Mouse (Mus musculus): ENCODE results near the gene Dhx58.
"Not testable (repeated sequence)": the region's sequence is repeated elsewhere in the genome, so short reads cannot be mapped to it uniquely, and the experiment has no call there.

Gene Dhx58

GRCm38 (mm10) chr11:100702081-100702851 lies 1.8 kb downstream of the Dhx58 start:
- no peak for DNase-seq (ENCODE audit: extremely low read depth, low read depth, low spot score)

GRCm38 (mm10) chr11:100701301-100701700 lies 2.8 kb downstream of the Dhx58 start:
- DNase-seq (ENCODE audit: extremely low read depth, low read depth, low spot score), result no peak

GRCm38 (mm10) chr11:100700710-100701109 lies 3.4 kb downstream of the Dhx58 start:
- no peak for DNase-seq (ENCODE audit: extremely low read depth, low read depth, low spot score)

- DNase-seq (ENCODE audit: extremely low read depth, low read depth, low spot score), result no peak
Measured at GRCm38 (mm10) chr11:100697921-100698320, 6.2 kb downstream of the Dhx58 start.

GRCm38 (mm10) chr11:100694926-100695325 lies 9.1 kb downstream of the Dhx58 start:
- DNase-seq (ENCODE audit: extremely low read depth, low read depth, low spot score), result no peak

GRCm38 (mm10) chr11:100693154-100693553 lies 10.9 kb downstream of the Dhx58 start:
- DNase-seq (ENCODE audit: extremely low read depth, low read depth, low spot score), result no peak

- DNase-seq (ENCODE audit: extremely low read depth, low read depth, low spot score), result no peak
Measured at GRCm38 (mm10) chr11:100692164-100692616, 11.9 kb downstream of the Dhx58 start, which contains the start of gene Zfp385c. Gene Zfp385c, minus strand, starts transcription at chr11:100692455.

GRCm38 (mm10) chr11:100690389-100690788 lies 13.7 kb downstream of the Dhx58 start:
- DNase-seq (ENCODE audit: extremely low read depth, low read depth, low spot score), result no peak

GRCm38 (mm10) chr11:100688443-100688842 lies 15.6 kb downstream of the Dhx58 start:
- DNase-seq (ENCODE audit: extremely low read depth, low read depth, low spot score), result no peak

- DNase-seq (ENCODE audit: extremely low read depth, low read depth, low spot score), result no peak
Measured at GRCm38 (mm10) chr11:100687265-100687664, 16.8 kb downstream of the Dhx58 start.

GRCm38 (mm10) chr11:100685371-100685770 lies 18.7 kb downstream of the Dhx58 start:
- no peak for DNase-seq (ENCODE audit: extremely low read depth, low read depth, low spot score)

GRCm38 (mm10) chr11:100684084-100684483 lies 20.0 kb downstream of the Dhx58 start:
- DNase-seq (ENCODE audit: extremely low read depth, low read depth, low spot score), result no peak

GRCm38 (mm10) chr11:100682526-100682925 lies 21.5 kb downstream of the Dhx58 start:
- DNase-seq (ENCODE audit: extremely low read depth, low read depth, low spot score), result no peak

- DNase-seq (ENCODE audit: extremely low read depth, low read depth, low spot score), result no peak
Measured at GRCm38 (mm10) chr11:100681826-100682225, 22.2 kb downstream of the Dhx58 start.

GRCm38 (mm10) chr11:100677810-100678209 lies 26.3 kb downstream of the Dhx58 start:
- DNase-seq (ENCODE audit: extremely low read depth, low read depth, low spot score), result no peak

- DNase-seq (ENCODE audit: extremely low read depth, low read depth, low spot score), result no peak
Measured at GRCm38 (mm10) chr11:100673169-100673568, 30.9 kb downstream of the Dhx58 start.

- DNase-seq (ENCODE audit: extremely low read depth, low read depth, low spot score), result no peak
Measured at GRCm38 (mm10) chr11:100671956-100672355, 32.1 kb downstream of the Dhx58 start.

- DNase-seq (ENCODE audit: extremely low read depth, low read depth, low spot score), result no peak
Measured at GRCm38 (mm10) chr11:100671049-100671448, 33.0 kb downstream of the Dhx58 start.

- no peak for DNase-seq (ENCODE audit: extremely low read depth, low read depth, low spot score)
Measured at GRCm38 (mm10) chr11:100659806-100660205, 44.3 kb downstream of the Dhx58 start.

GRCm38 (mm10) chr11:100656458-100656857 lies 47.6 kb downstream of the Dhx58 start:
- no peak for DNase-seq (ENCODE audit: extremely low read depth, low read depth, low spot score)

GRCm38 (mm10) chr11:100655589-100655988 lies 48.5 kb downstream of the Dhx58 start:
- not testable (repeated sequence) for DNase-seq (ENCODE audit: extremely low read depth, low read depth, low spot score)

- DNase-seq (ENCODE audit: extremely low read depth, low read depth, low spot score), result no peak
Measured at GRCm38 (mm10) chr11:100651748-100652147, 52.3 kb downstream of the Dhx58 start.

GRCm38 (mm10) chr11:100651205-100651604 lies 52.9 kb downstream of the Dhx58 start:
- DNase-seq (ENCODE audit: extremely low read depth, low read depth, low spot score), result no peak
